Mouse (Mus musculus) neural tube, embryonic 11.5 days (tissue): ENCODE data around the gene Rims3. TPM values are rescaled to one million over a fixed set of nuclear protein-coding genes. Genes with fewer than 3 reads are reported as not detected.
A peak's percentile ranks its signal among the peaks of the same experiment; 100 is the strongest.

Experiments used
- ATAC-seq: fragments of 200-750 bp; cut with Nextera tagmentation; 2 replicates; pipeline ENCODE4 v1.8.0; 2017; ENCODE audit warnings: moderate number of reproducible peaks, mild to moderate bottlenecking, moderate TSS enrichment, moderate library complexity; ENCODE audit not compliant: insufficient read depth, low FRiP score, low TSS enrichment
- DNase-seq: peaks from one replicate; pipeline ENCODE4 v3.0.0-alpha.2; 2015; ENCODE audit warnings: low spot score
- H3K27ac ChIP-seq: fragments of 300-500 bp; sonication (generic); 2 replicates; pipeline ENCODE4 v1.5.1; 2014; ENCODE audit warnings: low read depth, mild to moderate bottlenecking, low read length
- H3K27me3 ChIP-seq: fragments of 300-500 bp; sonication (generic); 2 replicates; pipeline ENCODE4 v1.6.1; 2014; ENCODE audit warnings: mild to moderate bottlenecking, low read length, mixed read lengths; ENCODE audit not compliant: control insufficient read depth, insufficient read depth
- H3K36me3 ChIP-seq: fragments of 300-500 bp; sonication (generic); 2 replicates; pipeline ENCODE4 v1.6.1; 2014; ENCODE audit warnings: mild to moderate bottlenecking, low read length, moderate library complexity, mixed read lengths; ENCODE audit not compliant: control insufficient read depth, insufficient read depth
- H3K4me1 ChIP-seq: fragments of 300-500 bp; sonication (generic); 2 replicates; pipeline ENCODE4 v1.6.1; 2014; ENCODE audit warnings: low read length, mixed read lengths; ENCODE audit not compliant: control insufficient read depth, insufficient read depth
- H3K4me2 ChIP-seq: fragments of 300-500 bp; sonication (generic); 2 replicates; pipeline ENCODE4 v1.6.1; 2014; ENCODE audit warnings: low read depth, mild to moderate bottlenecking, moderate library complexity
- H3K4me3 ChIP-seq: fragments of 300-500 bp; sonication (generic); 2 replicates; pipeline ENCODE4 v1.5.1; 2014; ENCODE audit warnings: low read depth, low read length
- H3K9ac ChIP-seq: fragments of 300-500 bp; sonication (generic); 2 replicates; pipeline ENCODE4 v1.6.1; 2014; ENCODE audit warnings: mild to moderate bottlenecking, low read length
- H3K9me3 ChIP-seq: fragments of 300-500 bp; sonication (generic); 2 replicates; pipeline ENCODE4 v1.6.1; 2016; ENCODE audit warnings: low read length; ENCODE audit not compliant: control insufficient read depth
- WGBS: fragments of 180-500 bp; shearing (Covaris S2); extraction: QIAGEN DNeasy Blood & Tissue Kit; methylation state at CpG from one replicate; pipeline ENCODE4 v1.1.7; 2014; 5-methylcytosine and 5-hydroxymethylcytosine counted together
- polyA plus RNA-seq: library from polyadenylated mRNA; unstranded; fragments of >200 nt; fragmentation: Nextera tagmentation; extraction: Ambion mirVana; gene quantifications from 2 replicates; pipeline ENCODE4 v1.2.1, GENCODE M21; 2014

Gene Rims3
- polyA plus RNA-seq, 1 experiment from 2014 or later: 5.2 TPM

DNA sequence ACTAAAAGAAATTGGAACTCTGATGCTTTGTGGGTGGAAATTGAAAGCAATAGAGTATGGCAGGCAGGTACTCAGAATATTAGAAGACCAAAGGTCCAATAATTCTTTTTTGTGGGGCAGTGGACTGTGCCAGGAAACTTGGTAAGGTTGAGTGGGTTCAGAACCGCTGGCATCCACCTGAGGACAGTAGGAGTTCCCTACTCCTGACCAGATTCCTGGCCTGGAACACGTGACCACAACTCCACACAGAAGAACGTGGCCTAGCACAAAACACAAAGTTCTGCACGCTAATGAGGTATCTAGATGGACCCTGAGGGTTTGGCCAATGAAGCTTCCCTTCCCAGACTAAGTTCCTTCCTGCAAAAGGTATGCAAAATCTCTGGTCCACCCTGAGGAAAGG is 58.2 kb downstream of the Rims3 start:
- no peak overlapping the region for H3K9ac ChIP-seq
- no peaks in the 10 kb centered on the region for H3K4me1 ChIP-seq
- no peaks in the 10 kb centered on the region for H3K27me3 ChIP-seq
- H3K4me2 ChIP-seq: no peak overlapping the region
- H3K9me3 ChIP-seq: no peaks in the 10 kb centered on the region
- H3K27ac ChIP-seq: no peak overlapping the region
- DNase-seq (no peak), ATAC-seq (no peak)
- H3K36me3 ChIP-seq: no peaks in the 10 kb centered on the region
- WGBS: 58% methylated on average over 4 of the region's 4 CpGs
- H3K4me3 ChIP-seq: no peak overlapping the region

DNA sequence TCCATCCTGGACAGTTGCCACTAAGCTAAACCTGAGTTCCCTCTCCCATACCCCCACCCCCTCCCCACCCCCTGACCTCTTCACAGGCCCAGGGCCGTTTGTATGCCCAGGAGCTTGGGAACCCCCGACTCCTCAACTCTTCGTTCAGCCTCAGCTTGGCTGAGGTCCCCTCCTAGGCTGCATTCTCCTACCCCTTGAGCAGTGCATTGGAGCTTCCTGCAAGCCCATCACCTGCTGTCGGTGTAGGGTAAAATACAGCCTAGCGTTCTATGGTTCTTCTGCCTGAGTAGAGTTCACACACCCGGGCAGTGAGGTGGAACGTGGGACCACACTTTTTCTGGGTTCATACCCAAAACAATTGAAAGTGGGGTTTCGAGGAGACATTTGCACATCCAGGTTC is 58.8 kb downstream of the Rims3 start:
- Histone ChIP-seq H3K9ac (no peak overlapping the region), H3K4me2 (no peak overlapping the region), H3K4me3 (no peak overlapping the region), H3K36me3 (no peaks in the 10 kb centered on the region), H3K27ac (no peak overlapping the region), H3K4me1 (no peaks in the 10 kb centered on the region), H3K27me3 (no peaks in the 10 kb centered on the region), H3K9me3 (no peaks in the 10 kb centered on the region)
- ATAC-seq: no peak
- DNase-seq: no peak
- WGBS: 64% methylated on average over 8 of the region's 8 CpGs

DNA sequence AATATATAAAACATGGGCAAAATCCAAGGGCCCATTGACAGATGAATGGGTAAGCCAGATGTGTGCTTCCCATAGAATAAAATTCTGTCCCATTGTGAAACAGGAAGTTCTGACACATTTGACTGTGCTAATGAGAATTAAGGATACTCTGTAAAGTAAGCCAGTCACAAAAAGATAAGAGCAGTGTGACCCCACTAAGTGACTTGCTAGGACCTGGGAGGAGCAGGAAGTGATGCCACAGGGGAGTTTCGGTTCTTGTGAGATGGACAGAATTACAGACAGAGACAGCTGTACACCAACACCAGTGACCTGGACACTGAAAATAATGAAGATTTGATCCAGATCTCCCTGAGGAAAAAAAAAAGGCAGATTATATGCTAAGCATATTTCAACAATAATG is 59.2 kb downstream of the Rims3 start:
- H3K9ac ChIP-seq: no peak overlapping the region
- no peaks in the 10 kb centered on the region for H3K36me3 ChIP-seq
- H3K4me2 ChIP-seq: no peak overlapping the region
- ATAC-seq (no peak), DNase-seq (no peak)
- H3K27ac ChIP-seq: no peak overlapping the region
- H3K27me3 ChIP-seq: no peaks in the 10 kb centered on the region
- H3K4me1 ChIP-seq: no peaks in the 10 kb centered on the region
- no peak overlapping the region for H3K4me3 ChIP-seq
- no peaks in the 10 kb centered on the region for H3K9me3 ChIP-seq
- WGBS: 82% methylated on average over 1 of the region's 1 CpGs

DNA sequence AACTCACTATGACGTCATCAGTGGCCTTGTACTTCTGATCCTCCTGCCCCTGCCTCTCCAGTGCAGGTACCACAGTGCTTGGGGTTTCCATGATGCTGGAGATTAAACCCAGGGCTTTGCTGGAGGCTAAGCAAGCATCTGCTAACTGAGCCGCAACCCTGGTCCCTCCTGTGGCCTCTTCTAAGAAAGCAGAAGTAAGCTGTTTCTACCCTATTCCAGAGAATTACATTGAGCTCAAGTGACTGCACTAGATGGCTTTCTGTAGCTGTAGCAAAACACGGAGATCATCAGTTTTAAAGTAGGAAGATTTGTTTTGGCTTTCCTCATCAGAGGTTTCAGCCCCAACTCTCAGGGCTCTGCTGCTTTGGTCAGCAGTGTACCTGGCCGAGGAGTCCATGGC is 59.9 kb downstream of the Rims3 start:
- no peak overlapping the region for H3K4me2 ChIP-seq
- 72% methylated on average over 4 of the region's 4 CpGs for WGBS
- no peaks in the 10 kb centered on the region for H3K36me3 ChIP-seq
- H3K27ac ChIP-seq: no peak overlapping the region
- no peaks in the 10 kb centered on the region for H3K9me3 ChIP-seq
- ATAC-seq: no peak
- DNase-seq: no peak
- H3K27me3 ChIP-seq: no peaks in the 10 kb centered on the region
- H3K4me1 ChIP-seq: no peaks in the 10 kb centered on the region
- no peak overlapping the region for H3K9ac ChIP-seq
- no peak overlapping the region for H3K4me3 ChIP-seq

DNA sequence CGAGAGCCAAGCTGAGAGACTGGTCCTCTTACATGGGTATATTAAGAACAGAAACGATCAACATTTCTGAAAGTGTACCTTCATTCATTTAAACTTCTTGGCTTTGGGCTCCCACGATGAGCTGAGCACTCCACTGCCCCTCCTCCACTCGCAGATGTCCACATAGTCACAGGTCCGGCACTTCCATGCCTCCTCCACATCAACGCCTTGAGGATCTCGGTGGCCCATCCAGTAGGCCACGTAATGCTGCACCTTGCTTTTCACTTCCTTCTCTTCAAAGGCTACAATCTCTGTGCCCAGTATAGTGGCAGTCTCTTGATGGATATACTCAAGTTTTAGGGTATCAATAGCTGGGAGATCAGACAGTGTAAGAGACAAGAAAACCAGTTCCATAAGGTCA is 66.8 kb downstream of the Rims3 start:
- DNase-seq (no peak), ATAC-seq (no peak)
- WGBS: 97% methylated on average over 8 of the region's 8 CpGs
- no peaks in the 10 kb centered on the region for H3K4me1 ChIP-seq
- no peak overlapping the region for H3K4me3 ChIP-seq
- H3K27me3 ChIP-seq: no peaks in the 10 kb centered on the region
- no peak overlapping the region for H3K27ac ChIP-seq
- H3K9me3 ChIP-seq: no peaks in the 10 kb centered on the region
- no peak overlapping the region for H3K4me2 ChIP-seq
- peaks cover 13% of the 10 kb centered on the region for H3K36me3 ChIP-seq
- no peak overlapping the region for H3K9ac ChIP-seq

GRCm38 (mm10) chr4:120924554-120925299 is 70.1 kb downstream of the Rims3 start, which contains the start of gene Exo5:
Gene Exo5, minus strand, starts transcription at chr4:120925017.
- ATAC-seq (peak; percentile 98), DNase-seq (peak; percentile 96)
- Histone ChIP-seq H3K4me1 (no peaks in the 10 kb centered on the region), H3K36me3 (peaks cover 13% of the 10 kb centered on the region), H3K27ac (peak within 1 kb of the TSS; percentile 67), H3K4me3 (peak within 1 kb of the TSS; percentile 65), H3K9ac (peak within 1 kb of the TSS; percentile 84), H3K4me2 (peak within 1 kb of the TSS; percentile 73), H3K27me3 (no peaks in the 10 kb centered on the region), H3K9me3 (no peaks in the 10 kb centered on the region)
- under 1% methylated on average over 33 of the region's 33 CpGs for WGBS

DNA sequence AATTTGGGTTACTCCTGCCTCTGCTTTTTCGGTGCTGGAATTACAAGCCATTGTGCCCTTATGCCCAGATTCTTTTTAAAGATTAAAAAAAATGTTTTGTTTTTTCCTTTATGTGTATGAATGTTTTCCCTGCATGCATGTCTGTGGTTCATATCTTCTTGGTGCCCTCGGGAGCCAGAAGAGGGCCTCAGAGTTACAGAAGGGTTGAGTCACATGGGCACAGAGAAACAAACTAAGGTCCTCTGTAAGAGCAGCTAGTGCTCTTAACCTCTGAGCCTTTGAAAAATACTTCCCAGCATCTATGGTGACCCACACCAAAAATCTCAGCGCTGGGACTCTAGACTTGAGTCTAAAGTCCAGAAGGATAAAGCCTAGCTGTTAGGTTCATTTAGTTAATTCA is 70.8 kb downstream of the Rims3 start:
- ATAC-seq (no peak), DNase-seq (no peak)
- H3K9me3 ChIP-seq: no peaks in the 10 kb centered on the region
- 14% methylated on average over 3 of the region's 3 CpGs for WGBS
- H3K27ac ChIP-seq: peak overlapping the region; percentile 67; the same call in 1 of the 2 replicates
- H3K4me2 ChIP-seq: peak overlapping the region; percentile 73
- peaks cover 11% of the 10 kb centered on the region for H3K36me3 ChIP-seq
- H3K4me3 ChIP-seq: peak overlapping the region; percentile 65
- no peaks in the 10 kb centered on the region for H3K4me1 ChIP-seq
- peak overlapping the region; percentile 84 for H3K9ac ChIP-seq
- H3K27me3 ChIP-seq: no peaks in the 10 kb centered on the region

GRCm38 (mm10) chr4:120928686-120929085 is 74.1 kb downstream of the Rims3 start:
- Histone ChIP-seq H3K27ac (no peak overlapping the region), H3K9ac (no peak overlapping the region), H3K4me1 (no peaks in the 10 kb centered on the region), H3K36me3 (peaks cover 2% of the 10 kb centered on the region; the same call in 1 of the 2 replicates), H3K9me3 (no peaks in the 10 kb centered on the region), H3K4me2 (no peak overlapping the region), H3K27me3 (no peaks in the 10 kb centered on the region), H3K4me3 (no peak overlapping the region)
- WGBS: 79% methylated on average over 3 of the region's 3 CpGs
- no peak for ATAC-seq
- DNase-seq: no peak

- DNase-seq (no peak), ATAC-seq (no peak)
- Histone ChIP-seq H3K27ac (no peak overlapping the region), H3K36me3 (peaks cover 4% of the 10 kb centered on the region; the same call in 1 of the 2 replicates), H3K9ac (no peak overlapping the region), H3K4me3 (no peak overlapping the region), H3K4me2 (no peak overlapping the region), H3K27me3 (no peaks in the 10 kb centered on the region), H3K4me1 (no peaks in the 10 kb centered on the region), H3K9me3 (no peaks in the 10 kb centered on the region)
- WGBS: 95% methylated on average over 18 of the region's 18 CpGs
Measured at GRCm38 (mm10) chr4:120930736-120931135, 76.1 kb downstream of the Rims3 start.
